Mouse (Mus musculus) lung, embryonic 14.5 days (tissue): Measurements from ENCODE around the gene Col23a1. TPM values are rescaled to one million over a fixed set of nuclear protein-coding genes. Genes with fewer than 3 reads are reported as not detected.

ENCODE experiments used
- ATAC-seq: fragments of 200-750 bp; cut with Nextera tagmentation; 2 replicates; pipeline ENCODE4 v1.8.0; 2017; ENCODE audit warnings: mild to moderate bottlenecking, moderate TSS enrichment, moderate library complexity; ENCODE audit not compliant: insufficient read depth
- DNase-seq: peaks from one replicate; pipeline ENCODE4 v3.0.0-alpha.2; 2015
- H3K27ac ChIP-seq: fragments of 300-500 bp; sonication (generic); 2 replicates; pipeline ENCODE4 v1.5.1; 2014; ENCODE audit warnings: low read depth, mild to moderate bottlenecking, moderate library complexity
- H3K27me3 ChIP-seq: fragments of 300-500 bp; sonication (generic); 2 replicates; pipeline ENCODE4 v1.6.1; 2014; ENCODE audit warnings: low read length, control low read depth; ENCODE audit not compliant: insufficient read depth
- H3K36me3 ChIP-seq: fragments of 300-500 bp; sonication (generic); 2 replicates; pipeline ENCODE4 v1.6.1; 2014; ENCODE audit warnings: control low read depth; ENCODE audit not compliant: insufficient read depth
- H3K4me1 ChIP-seq: fragments of 300-500 bp; sonication (generic); 2 replicates; pipeline ENCODE4 v1.6.1; 2014; ENCODE audit warnings: antibody characterized with exemption, control low read depth; ENCODE audit not compliant: insufficient read depth
- H3K4me2 ChIP-seq: fragments of 300-500 bp; sonication (generic); 2 replicates; pipeline ENCODE4 v1.6.1; 2014; ENCODE audit warnings: mild to moderate bottlenecking
- H3K4me3 ChIP-seq: fragments of 300-500 bp; sonication (generic); 2 replicates; pipeline ENCODE4 v1.5.1; 2014; ENCODE audit warnings: low read depth, low read length
- H3K9ac ChIP-seq: fragments of 300-500 bp; sonication (generic); 2 replicates; pipeline ENCODE4 v1.6.1; 2014
- H3K9me3 ChIP-seq: fragments of 300-500 bp; sonication (generic); 2 replicates; pipeline ENCODE4 v1.6.1; 2016; ENCODE audit warnings: low read depth, low read length, control low read depth
- CTCF ChIP-seq: IDR thresholded peaks from 2 replicates; pipeline ENCODE4 v1.5.1; 2016; ENCODE audit warnings: antibody characterized with exemption, low read depth
- WGBS: fragments of 180-500 bp; shearing (Covaris S2); extraction: QIAGEN DNeasy Blood & Tissue Kit; methylation state at CpG from one replicate; pipeline ENCODE4 v1.1.7; 2014; 5-methylcytosine and 5-hydroxymethylcytosine counted together
- polyA plus RNA-seq: library from polyadenylated mRNA; unstranded; fragments of >200 nt; fragmentation: Nextera tagmentation; extraction: Ambion mirVana; gene quantifications from 2 replicates; pipeline ENCODE4 v1.2.1, GENCODE M21; 2014

The Col23a1 gene
- polyA plus RNA-seq, 1 experiment from 2014 or later = 29.4 TPM

- H3K4me2 ChIP-seq = no peak overlapping the region
- H3K4me1 ChIP-seq = no peaks in the 10 kb centered on the region
- H3K27ac ChIP-seq = no peak overlapping the region
- no peak overlapping the region for H3K9ac ChIP-seq
- H3K27me3 ChIP-seq = no peaks in the 10 kb centered on the region
- H3K36me3 ChIP-seq = no peaks in the 10 kb centered on the region
- ATAC-seq (no peak), DNase-seq (no peak)
- 70% methylated on average over 11 of the region's 11 CpGs for WGBS
- no peaks in the 10 kb centered on the region for H3K9me3 ChIP-seq
- H3K4me3 ChIP-seq = no peak overlapping the region
- TF ChIP-seq CTCF = no peak
Measured at GRCm38 (mm10) chr11:51400356-51400755, 110.6 kb downstream of the Col23a1 start.

- Histone ChIP-seq H3K9ac (no peak overlapping the region), H3K36me3 (no peaks in the 10 kb centered on the region), H3K4me1 (no peaks in the 10 kb centered on the region), H3K4me2 (no peak overlapping the region), H3K27ac (no peak overlapping the region), H3K4me3 (no peak overlapping the region), H3K27me3 (no peaks in the 10 kb centered on the region), H3K9me3 (no peaks in the 10 kb centered on the region)
- DNase-seq = no peak
- 75% methylated on average over 10 of the region's 10 CpGs for WGBS
- no peak for TF ChIP-seq CTCF
- ATAC-seq = no peak
Measured at GRCm38 (mm10) chr11:51401481-51402128, 111.9 kb downstream of the Col23a1 start.

DNA sequence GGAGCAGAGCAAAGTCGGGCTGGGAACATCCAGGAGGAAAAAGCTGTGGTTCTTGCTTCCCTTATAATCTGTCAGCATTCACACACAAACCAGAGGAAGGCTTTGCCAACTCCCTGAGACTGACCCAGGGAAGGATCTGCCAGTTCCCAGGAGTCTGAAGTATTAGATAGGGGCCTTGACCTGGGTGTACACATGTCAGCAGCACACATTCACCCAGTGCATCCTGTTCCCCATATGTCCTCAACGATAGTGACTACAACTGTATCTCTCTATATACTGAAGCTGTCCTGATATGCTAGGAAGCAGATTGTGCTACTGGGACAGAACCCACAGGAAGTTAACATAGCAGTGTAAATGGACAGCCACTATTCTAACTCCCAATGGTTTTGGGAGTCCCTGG, 114.2 kb downstream of the Col23a1 start:
- no peak overlapping the region for H3K4me2 ChIP-seq
- no peak overlapping the region for H3K4me3 ChIP-seq
- ATAC-seq (no peak), DNase-seq (no peak)
- H3K9me3 ChIP-seq = no peaks in the 10 kb centered on the region
- no peaks in the 10 kb centered on the region for H3K27me3 ChIP-seq
- H3K4me1 ChIP-seq = no peaks in the 10 kb centered on the region
- H3K36me3 ChIP-seq = no peaks in the 10 kb centered on the region
- WGBS = 66% methylated on average over 2 of the region's 2 CpGs
- no peak overlapping the region for H3K27ac ChIP-seq
- no peak overlapping the region for H3K9ac ChIP-seq
- no peak for TF ChIP-seq CTCF

- Histone ChIP-seq H3K27ac (no peak overlapping the region), H3K9me3 (no peaks in the 10 kb centered on the region), H3K36me3 (no peaks in the 10 kb centered on the region), H3K9ac (no peak overlapping the region), H3K27me3 (no peaks in the 10 kb centered on the region), H3K4me1 (no peaks in the 10 kb centered on the region), H3K4me2 (no peak overlapping the region), H3K4me3 (no peak overlapping the region)
- no peak for TF ChIP-seq CTCF
- WGBS = 71% methylated on average over 5 of the region's 5 CpGs
- ATAC-seq = peak; percentile 31; the same call in 1 of the 2 replicates
- no peak for DNase-seq
Measured at GRCm38 (mm10) chr11:51404865-51405440, 115.2 kb downstream of the Col23a1 start.

GRCm38 (mm10) chr11:51406531-51406930, 116.8 kb downstream of the Col23a1 start:
- ATAC-seq = no peak
- H3K27ac ChIP-seq = no peak overlapping the region

GRCm38 (mm10) chr11:51407351-51407750, 117.6 kb downstream of the Col23a1 start:
- no peak for TF ChIP-seq CTCF
- Histone ChIP-seq H3K9me3 (no peaks in the 10 kb centered on the region), H3K4me2 (no peak overlapping the region), H3K27me3 (no peaks in the 10 kb centered on the region), H3K4me3 (no peak overlapping the region), H3K4me1 (no peaks in the 10 kb centered on the region), H3K36me3 (no peaks in the 10 kb centered on the region), H3K9ac (no peak overlapping the region), H3K27ac (no peak overlapping the region)
- DNase-seq = no peak
- 84% methylated on average over 8 of the region's 8 CpGs for WGBS
- no peak for ATAC-seq

More at GRCm38 (mm10) chr11:51406531-51406930, 116.8 kb downstream of the Col23a1 start:
- no peak overlapping the region for H3K4me2 ChIP-seq
- H3K9ac ChIP-seq = no peak overlapping the region
- H3K36me3 ChIP-seq = no peaks in the 10 kb centered on the region
- no peaks in the 10 kb centered on the region for H3K9me3 ChIP-seq
- H3K4me3 ChIP-seq = no peak overlapping the region
- no peak for DNase-seq
- 87% methylated on average over 8 of the region's 8 CpGs for WGBS
- no peaks in the 10 kb centered on the region for H3K27me3 ChIP-seq
- no peak for TF ChIP-seq CTCF
- H3K4me1 ChIP-seq = no peaks in the 10 kb centered on the region

DNA sequence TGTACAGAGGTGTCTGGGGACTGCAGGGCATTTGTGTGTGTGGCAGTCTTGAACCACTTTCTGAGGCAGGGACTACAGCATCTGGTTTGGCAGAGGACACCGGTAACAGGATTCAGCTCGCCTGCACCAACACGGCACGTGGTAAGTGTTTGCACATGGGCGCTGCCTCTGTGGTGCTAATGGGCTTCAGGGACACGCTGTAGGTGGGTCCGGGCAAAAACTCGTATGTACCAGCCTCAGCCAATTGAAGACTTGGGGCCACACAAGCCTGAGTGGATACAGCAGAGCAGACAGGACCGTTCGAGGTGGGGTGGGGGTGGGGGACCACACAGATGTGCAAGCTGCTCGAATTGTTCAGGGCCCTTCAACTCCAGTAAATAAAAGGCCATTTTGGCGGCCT, 121.1 kb downstream of the Col23a1 start:
- Histone ChIP-seq H3K27me3 (no peaks in the 10 kb centered on the region), H3K4me2 (no peak overlapping the region), H3K27ac (no peak overlapping the region), H3K9me3 (no peaks in the 10 kb centered on the region), H3K4me3 (no peak overlapping the region), H3K36me3 (no peaks in the 10 kb centered on the region), H3K4me1 (peaks cover 9% of the 10 kb centered on the region; the same call in 1 of the 2 replicates), H3K9ac (no peak overlapping the region)
- ATAC-seq (no peak), DNase-seq (no peak)
- no peak for TF ChIP-seq CTCF
- 65% methylated on average over 12 of the region's 12 CpGs for WGBS
